Mouse (Mus musculus) lung, embryonic 14.5 days (tissue): Measurements from ENCODE around the gene Gm48551. TPM values are rescaled to one million over a fixed set of nuclear protein-coding genes. Genes with fewer than 3 reads are reported as not detected.
A peak's percentile ranks its signal among the peaks of the same experiment; 100 is the strongest.

Experiments
- ATAC-seq: fragments of 200-750 bp; cut with Nextera tagmentation; 2 replicates; pipeline ENCODE4 v1.8.0; 2017; ENCODE audit warnings: mild to moderate bottlenecking, moderate TSS enrichment, moderate library complexity; ENCODE audit not compliant: insufficient read depth
- DNase-seq: peaks from one replicate; pipeline ENCODE4 v3.0.0-alpha.2; 2015
- H3K27ac ChIP-seq: fragments of 300-500 bp; sonication (generic); 2 replicates; pipeline ENCODE4 v1.5.1; 2014; ENCODE audit warnings: low read depth, mild to moderate bottlenecking, moderate library complexity
- H3K27me3 ChIP-seq: fragments of 300-500 bp; sonication (generic); 2 replicates; pipeline ENCODE4 v1.6.1; 2014; ENCODE audit warnings: low read length, control low read depth; ENCODE audit not compliant: insufficient read depth
- H3K36me3 ChIP-seq: fragments of 300-500 bp; sonication (generic); 2 replicates; pipeline ENCODE4 v1.6.1; 2014; ENCODE audit warnings: control low read depth; ENCODE audit not compliant: insufficient read depth
- H3K4me1 ChIP-seq: fragments of 300-500 bp; sonication (generic); 2 replicates; pipeline ENCODE4 v1.6.1; 2014; ENCODE audit warnings: antibody characterized with exemption, control low read depth; ENCODE audit not compliant: insufficient read depth
- H3K4me2 ChIP-seq: fragments of 300-500 bp; sonication (generic); 2 replicates; pipeline ENCODE4 v1.6.1; 2014; ENCODE audit warnings: mild to moderate bottlenecking
- H3K4me3 ChIP-seq: fragments of 300-500 bp; sonication (generic); 2 replicates; pipeline ENCODE4 v1.5.1; 2014; ENCODE audit warnings: low read depth, low read length
- H3K9ac ChIP-seq: fragments of 300-500 bp; sonication (generic); 2 replicates; pipeline ENCODE4 v1.6.1; 2014
- H3K9me3 ChIP-seq: fragments of 300-500 bp; sonication (generic); 2 replicates; pipeline ENCODE4 v1.6.1; 2016; ENCODE audit warnings: low read depth, low read length, control low read depth
- CTCF ChIP-seq: IDR thresholded peaks from 2 replicates; pipeline ENCODE4 v1.5.1; 2016; ENCODE audit warnings: antibody characterized with exemption, low read depth
- WGBS: fragments of 180-500 bp; shearing (Covaris S2); extraction: QIAGEN DNeasy Blood & Tissue Kit; methylation state at CpG from one replicate; pipeline ENCODE4 v1.1.7; 2014; 5-methylcytosine and 5-hydroxymethylcytosine counted together
- polyA plus RNA-seq: library from polyadenylated mRNA; unstranded; fragments of >200 nt; fragmentation: Nextera tagmentation; extraction: Ambion mirVana; gene quantifications from 2 replicates; pipeline ENCODE4 v1.2.1, GENCODE M21; 2014

Gene Gm48551
- 2.8 and 3.8 TPM in 2 replicates for polyA plus RNA-seq

DNA sequence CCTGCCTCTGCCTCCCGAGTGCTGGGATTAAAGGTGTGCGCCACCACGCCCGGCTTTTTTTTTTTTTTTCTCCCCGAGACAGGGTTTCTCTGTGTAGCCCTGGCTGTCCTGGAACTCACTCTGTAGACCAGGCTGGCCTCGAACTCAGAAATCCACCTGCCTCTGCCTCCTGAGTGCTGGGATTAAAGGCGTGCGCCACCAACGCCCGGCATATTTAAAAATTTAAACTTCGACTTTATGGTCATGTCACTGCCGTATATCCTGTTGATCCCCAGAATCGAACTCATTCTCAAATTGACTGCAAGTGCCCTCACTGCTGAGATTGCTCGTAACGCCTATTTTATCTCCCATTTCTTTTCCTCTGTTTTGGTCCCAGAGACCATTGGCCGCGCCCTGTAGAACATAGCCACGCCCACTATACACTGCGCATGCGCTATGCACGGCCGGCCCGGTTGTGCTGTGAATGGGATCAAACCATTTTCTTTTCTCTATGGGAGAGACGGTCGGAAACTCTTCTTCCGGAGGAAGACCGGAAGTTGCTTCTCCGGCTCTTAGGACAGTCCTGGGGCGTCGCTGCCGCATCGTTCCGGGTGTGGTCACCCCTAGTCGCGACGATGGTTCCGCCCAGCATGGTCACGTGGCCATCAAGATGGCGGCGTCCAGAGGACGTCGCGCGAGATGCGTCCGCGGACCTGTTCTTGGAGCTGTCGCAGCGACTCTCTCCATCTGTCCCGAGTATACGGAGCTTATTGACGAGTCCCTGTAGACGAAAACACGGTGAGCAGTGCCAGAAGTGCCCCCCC lies at the start of gene Gm48551, which contains the start of gene Dohh:
TSS of gene Gm48551 (plus strand) at position 665 of the 803 bp plus-strand sequence.
TSS of gene Dohh (plus strand) at position 627 of the 803 bp plus-strand sequence.
- TF ChIP-seq CTCF: no peak
- no peaks in the 10 kb centered on the region; the same call in 1 of the 2 replicates for H3K4me1 ChIP-seq
- H3K27ac ChIP-seq: peak within 1 kb of the TSS; percentile 84
- peak within 1 kb of the TSS; percentile 84 for H3K9ac ChIP-seq
- peak within 1 kb of the TSS; percentile 97 for H3K4me3 ChIP-seq
- WGBS: 4% methylated on average over 50 of the region's 54 CpGs
- H3K9me3 ChIP-seq: no peaks in the 10 kb centered on the region
- ATAC-seq (peak; percentile 96), DNase-seq (peak; percentile 100)
- H3K4me2 ChIP-seq: peak within 1 kb of the TSS; percentile 92
- H3K27me3 ChIP-seq: no peaks in the 10 kb centered on the region
- peaks cover 35% of the 10 kb centered on the region for H3K36me3 ChIP-seq

GRCm38 (mm10) chr10:81335393-81336340 lies 48.6 kb upstream of the Gm48551 start:
- Histone ChIP-seq H3K36me3 (no peaks in the 10 kb centered on the region), H3K27ac (peak overlapping the region; percentile 96), H3K9me3 (no peaks in the 10 kb centered on the region), H3K4me3 (no peak overlapping the region), H3K4me2 (peak overlapping the region; percentile 46), H3K4me1 (peaks cover 19% of the 10 kb centered on the region; the same call in 1 of the 2 replicates), H3K9ac (peak overlapping the region; percentile 23; the same call in 1 of the 2 replicates), H3K27me3 (peaks cover 11% of the 10 kb centered on the region)
- TF ChIP-seq CTCF: no peak
- ATAC-seq (peak; percentile 78), DNase-seq (peak; percentile 87)
- WGBS: 33% methylated on average over 19 of the region's 19 CpGs

DNA sequence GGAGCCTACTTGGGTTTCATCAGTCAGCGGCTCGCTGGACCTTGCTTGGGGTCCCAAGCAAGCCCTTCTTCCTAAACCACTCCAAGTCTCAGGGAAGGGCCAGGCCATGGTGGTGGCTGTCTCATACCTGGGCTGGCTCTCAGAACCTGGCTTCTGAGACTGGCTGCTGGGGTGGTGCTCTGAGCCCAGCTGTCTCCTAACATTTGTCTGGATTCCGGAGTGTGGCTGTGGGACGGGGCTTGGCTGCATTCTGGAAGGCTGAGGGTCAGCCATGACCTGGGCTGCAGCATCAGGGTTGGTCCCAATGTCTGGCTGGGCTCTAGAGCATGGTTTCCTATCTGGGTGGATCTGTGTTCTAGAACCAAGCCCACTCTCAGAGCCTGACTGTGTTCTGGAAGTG lies 47.7 kb upstream of the Gm48551 start:
- DNase-seq (no peak), ATAC-seq (no peak)
- TF ChIP-seq CTCF: no peak
- Histone ChIP-seq H3K4me3 (no peak overlapping the region), H3K9me3 (no peaks in the 10 kb centered on the region), H3K4me1 (peaks cover 16% of the 10 kb centered on the region; the same call in 1 of the 2 replicates), H3K27ac (peak overlapping the region; percentile 96), H3K4me2 (peak overlapping the region; percentile 42), H3K27me3 (peaks cover 17% of the 10 kb centered on the region), H3K9ac (peak overlapping the region; percentile 8; the same call in 1 of the 2 replicates), H3K36me3 (no peaks in the 10 kb centered on the region)
- WGBS: 90% methylated on average over 4 of the region's 4 CpGs

DNA sequence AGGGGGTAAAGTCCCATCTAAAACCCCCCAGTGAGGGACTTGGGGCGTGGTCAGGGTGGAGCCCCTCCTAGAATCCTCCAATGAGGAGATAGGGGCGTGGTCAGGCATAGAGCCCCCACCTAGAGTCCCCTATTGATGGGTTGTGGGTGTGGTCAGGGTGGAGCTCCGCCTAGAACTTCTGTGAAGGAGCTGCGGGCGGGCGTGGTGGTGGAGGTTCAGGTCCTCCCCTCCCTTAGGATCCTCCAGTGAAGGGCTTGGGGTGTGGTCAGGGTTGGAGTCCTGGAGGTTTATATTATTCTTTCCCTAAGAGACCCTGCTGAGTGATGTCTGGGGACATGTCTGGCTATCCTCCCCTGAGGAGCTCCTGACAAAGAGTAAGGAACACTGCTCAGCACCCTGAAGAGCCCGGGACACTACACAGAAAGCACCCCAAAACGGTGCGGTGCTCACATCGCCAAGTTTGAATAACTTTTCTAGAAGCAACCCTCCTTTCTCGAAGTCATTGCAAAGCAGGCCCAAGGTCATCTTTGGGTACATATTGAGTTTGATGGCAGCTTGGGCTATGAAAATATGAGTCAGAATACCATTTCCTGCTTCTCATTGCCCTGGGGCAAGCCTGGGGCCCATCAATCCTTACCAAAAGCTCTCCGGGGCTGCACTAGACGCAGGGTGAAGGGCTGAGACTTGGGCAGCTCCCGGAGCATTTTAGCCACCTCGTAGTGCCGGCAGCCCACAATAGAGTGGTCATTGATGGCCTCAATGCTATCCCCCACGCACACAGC lies 43.5 kb upstream of the Gm48551 start:
- H3K4me2 ChIP-seq: no peak overlapping the region
- ATAC-seq: no peak
- H3K4me3 ChIP-seq: no peak overlapping the region
- H3K9ac ChIP-seq: no peak overlapping the region
- H3K4me1 ChIP-seq: no peaks in the 10 kb centered on the region
- H3K36me3 ChIP-seq: 0 out of 2 replicates have a peak, but pooled peaks cover 6% of the 10 kb centered on the region
- H3K27ac ChIP-seq: no peak overlapping the region
- TF ChIP-seq CTCF: no peak
- H3K9me3 ChIP-seq: no peaks in the 10 kb centered on the region
- 37% methylated on average over 17 of the region's 17 CpGs for WGBS
- DNase-seq: no peak
- H3K27me3 ChIP-seq: peaks cover 33% of the 10 kb centered on the region

- H3K4me1 ChIP-seq: no peaks in the 10 kb centered on the region
- H3K27me3 ChIP-seq: peaks cover 33% of the 10 kb centered on the region
- ATAC-seq: no peak; the same call in 1 of the 2 replicates
- no peak overlapping the region for H3K4me2 ChIP-seq
- H3K27ac ChIP-seq: no peak overlapping the region
- no peak overlapping the region for H3K4me3 ChIP-seq
- H3K9ac ChIP-seq: no peak overlapping the region
- peak; percentile 83 for DNase-seq
- WGBS: 34% methylated on average over 16 of the region's 16 CpGs
- TF ChIP-seq CTCF: peak; percentile 88
- H3K36me3 ChIP-seq: peaks cover 10% of the 10 kb centered on the region; the same call in 1 of the 2 replicates
- H3K9me3 ChIP-seq: no peaks in the 10 kb centered on the region
These were observed 42.8 kb upstream of the Gm48551 start for GRCm38 (mm10) chr10:81341333-81341949.
